Mouse (Mus musculus) layer of hippocampus, postnatal 10 days (tissue): ENCODE data around the gene Cav1. TPM values are rescaled to one million over a fixed set of nuclear protein-coding genes. Genes with fewer than 3 reads are reported as not detected.

Experiments used
- DNase-seq, 2 experiments: peaks; one replicate each; pipeline ENCODE4 v3.0.0; 2021; ENCODE audit warnings: low spot score in 2 of 2
- long read RNA-seq: library from polyadenylated mRNA; stranded (forward); transcript quantifications from one replicate; pipeline ENCODE4 v2.0.0, GENCODE M21; 2023
- total RNA-seq, 2 experiments: library from RNA; stranded (reverse); gene quantifications; 2 replicates each; pipeline ENCODE4 v1.2.3; 2021

Gene Cav1
- total RNA-seq = 10 to 100 TPM; 40.8 to 40.9 TPM
- long read RNA-seq, transcript Cav1-202 (2 exons, 2,746 nt) = major isoform, 25 of 44 reads
- long read RNA-seq, transcript Cav1-201 (3 exons, 2,522 nt) = minor isoform, 9 of 44 reads
- long read RNA-seq, partial matches to known transcripts = 6 of 44 reads
- long read RNA-seq, other reads (novel, unspliced or antisense) = 4 of 44 reads

GRCm38 (mm10) chr6:17305954-17306601 is at the start of gene Cav1:
TSS of gene Cav1 (plus strand) at chr6:17306335.
- DNase-seq = peak; percentile 65 to 73

GRCm38 (mm10) chr6:17258142-17258541 is 48.0 kb upstream of the Cav1 start:
- DNase-seq = no peak

- no peak for DNase-seq
Observed at GRCm38 (mm10) chr6:17258911-17259310, 47.2 kb upstream of the Cav1 start.

- no peak for DNase-seq
Observed at GRCm38 (mm10) chr6:17262786-17263185, 43.3 kb upstream of the Cav1 start.

GRCm38 (mm10) chr6:17265043-17265442 is 41.1 kb upstream of the Cav1 start:
- no peak for DNase-seq

GRCm38 (mm10) chr6:17266466-17266865 is 39.7 kb upstream of the Cav1 start:
- DNase-seq = no peak

- no peak for DNase-seq
Observed at GRCm38 (mm10) chr6:17278366-17278765, 27.8 kb upstream of the Cav1 start.

GRCm38 (mm10) chr6:17280939-17281756 is 25.0 kb upstream of the Cav1 start, which contains the start of gene Cav2:
TSS of gene Cav2 (plus strand) at chr6:17281185.
- peak; percentile 49 to 71 for DNase-seq

GRCm38 (mm10) chr6:17281757-17282092 is 24.4 kb upstream of the Cav1 start:
- DNase-seq = peak in 1 of 2 experiments; percentile 12

GRCm38 (mm10) chr6:17282159-17282558 is 24.0 kb upstream of the Cav1 start:
- peak in 1 of 2 experiments; percentile 12 for DNase-seq

GRCm38 (mm10) chr6:17283834-17284233 is 22.3 kb upstream of the Cav1 start:
- no peak for DNase-seq

- DNase-seq = no peak
Observed at GRCm38 (mm10) chr6:17286381-17286780, 19.8 kb upstream of the Cav1 start.

GRCm38 (mm10) chr6:17295116-17295515 is 11.0 kb upstream of the Cav1 start:
- no peak for DNase-seq

- peak; percentile 12 to 22 for DNase-seq
Observed at GRCm38 (mm10) chr6:17306602-17307325, 629 bp downstream of the Cav1 start.

- DNase-seq = peak; percentile 57 to 72
Observed at GRCm38 (mm10) chr6:17307461-17308115, 1.5 kb downstream of the Cav1 start.

- DNase-seq = no peak
Observed at GRCm38 (mm10) chr6:17308661-17309060, 2.5 kb downstream of the Cav1 start.

- no peak for DNase-seq
Observed at GRCm38 (mm10) chr6:17309260-17309659, 3.1 kb downstream of the Cav1 start.

GRCm38 (mm10) chr6:17314241-17314640 is 8.1 kb downstream of the Cav1 start:
- DNase-seq = no peak

GRCm38 (mm10) chr6:17314659-17315616 is 8.8 kb downstream of the Cav1 start:
- no peak for DNase-seq
